Mouse (Mus musculus) c-Kit-negative CD71-positive TER-119-positive erythroid progenitor cells, embryonic 14.5 days (primary cell): ENCODE measurements around the gene Morn4.
"Not testable (repeated sequence)": the region's sequence is repeated elsewhere in the genome, so short reads cannot be mapped to it uniquely, and the experiment has no call there.

ENCODE experiments used
- DNase-seq: peaks from one replicate; pipeline ENCODE4 v3.0.0-alpha.2; 2013; ENCODE audit warnings: low read depth, low spot score

Gene Morn4

GRCm38 (mm10) chr19:42085690-42086089, 467 bp downstream of the Morn4 start:
- DNase-seq: no peak

- DNase-seq: not testable (repeated sequence)
Measured at GRCm38 (mm10) chr19:42081613-42082012, 4.5 kb downstream of the Morn4 start.

GRCm38 (mm10) chr19:42080469-42080868, 5.7 kb downstream of the Morn4 start:
- no peak for DNase-seq

- DNase-seq: no peak
Measured at GRCm38 (mm10) chr19:42079950-42080349, 6.2 kb downstream of the Morn4 start.

GRCm38 (mm10) chr19:42079006-42079405, 7.2 kb downstream of the Morn4 start:
- no peak for DNase-seq

- DNase-seq: no peak
Measured at GRCm38 (mm10) chr19:42078566-42078965, 7.6 kb downstream of the Morn4 start.

GRCm38 (mm10) chr19:42075992-42076391, 10.2 kb downstream of the Morn4 start:
- DNase-seq: no peak

GRCm38 (mm10) chr19:42075051-42075450, 11.1 kb downstream of the Morn4 start:
- no peak for DNase-seq

GRCm38 (mm10) chr19:42072802-42073201, 13.4 kb downstream of the Morn4 start:
- DNase-seq: no peak

GRCm38 (mm10) chr19:42071886-42072608, 14.1 kb downstream of the Morn4 start:
- DNase-seq: no peak

GRCm38 (mm10) chr19:42071221-42071620, 14.9 kb downstream of the Morn4 start:
- no peak for DNase-seq

GRCm38 (mm10) chr19:42069241-42069525, 17.0 kb downstream of the Morn4 start:
- no peak for DNase-seq

GRCm38 (mm10) chr19:42068441-42069240, 17.5 kb downstream of the Morn4 start:
- DNase-seq: no peak

GRCm38 (mm10) chr19:42061443-42061842, 24.7 kb downstream of the Morn4 start:
- DNase-seq: no peak

GRCm38 (mm10) chr19:42058426-42058825, 27.7 kb downstream of the Morn4 start:
- no peak for DNase-seq

- no peak for DNase-seq
Measured at GRCm38 (mm10) chr19:42056719-42057409, 29.3 kb downstream of the Morn4 start.

- no peak for DNase-seq
Measured at GRCm38 (mm10) chr19:42055881-42056280, 30.3 kb downstream of the Morn4 start.

- DNase-seq: no peak
Measured at GRCm38 (mm10) chr19:42054255-42054654, 31.9 kb downstream of the Morn4 start.

GRCm38 (mm10) chr19:42051948-42052347, 34.2 kb downstream of the Morn4 start, which contains the start of gene 4933411K16Rik:
Gene 4933411K16Rik, plus strand, starts transcription at chr19:42052248.
- no peak for DNase-seq

- DNase-seq: no peak
Measured at GRCm38 (mm10) chr19:42051351-42051750, 34.8 kb downstream of the Morn4 start.

GRCm38 (mm10) chr19:42050251-42050650, 35.9 kb downstream of the Morn4 start:
- DNase-seq: no peak
